Mouse (Mus musculus) frontal cortex, adult (tissue): ENCODE measurements around the gene Klhdc1.

Experiments used
- ATAC-seq: cut with Nextera tagmentation; 2 replicates; pipeline ENCODE4 v1.9.2; 2017; ENCODE audit warnings: mild to moderate bottlenecking, moderate library complexity, mixed read lengths; ENCODE audit not compliant: low TSS enrichment

Klhdc1 gene

DNA sequence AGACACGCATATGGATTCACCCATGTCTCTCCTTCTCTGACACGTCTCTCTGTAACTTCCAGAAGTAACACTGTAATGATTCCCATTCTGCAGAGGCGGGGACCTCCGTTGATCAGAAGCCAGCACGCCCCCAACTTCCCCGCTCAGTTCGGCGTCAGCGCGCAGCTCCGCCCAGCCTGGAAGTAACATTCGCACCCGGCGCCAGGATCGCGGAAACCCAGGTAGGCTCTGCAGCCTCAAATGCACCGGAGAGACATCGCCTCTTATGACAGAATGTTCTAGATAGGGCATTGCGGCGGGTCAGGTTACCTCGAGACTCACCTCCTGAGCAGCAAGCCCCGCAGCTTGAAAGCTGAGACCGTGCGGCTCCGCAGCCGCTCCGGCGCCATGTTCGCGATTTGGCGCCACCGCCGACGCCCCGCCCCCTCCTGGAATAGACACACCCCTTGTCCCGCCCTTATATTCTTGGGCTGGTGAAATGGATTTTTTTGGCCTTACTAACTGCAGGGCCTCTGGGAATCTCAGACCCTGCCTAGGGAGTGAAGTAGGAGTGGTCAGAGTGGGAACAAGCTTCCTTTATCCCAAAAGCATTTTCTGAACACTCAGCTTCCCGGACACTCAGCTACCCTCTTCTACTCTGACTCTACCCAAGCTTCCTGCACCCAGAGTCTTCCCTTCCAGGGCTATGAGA, 13.1 kb upstream of the Klhdc1 start, which contains the start of gene Pole2:
Gene Pole2 (minus strand): TSS at position 420 of the 691 bp plus-strand sequence.
- peak; percentile 96 for ATAC-seq

DNA sequence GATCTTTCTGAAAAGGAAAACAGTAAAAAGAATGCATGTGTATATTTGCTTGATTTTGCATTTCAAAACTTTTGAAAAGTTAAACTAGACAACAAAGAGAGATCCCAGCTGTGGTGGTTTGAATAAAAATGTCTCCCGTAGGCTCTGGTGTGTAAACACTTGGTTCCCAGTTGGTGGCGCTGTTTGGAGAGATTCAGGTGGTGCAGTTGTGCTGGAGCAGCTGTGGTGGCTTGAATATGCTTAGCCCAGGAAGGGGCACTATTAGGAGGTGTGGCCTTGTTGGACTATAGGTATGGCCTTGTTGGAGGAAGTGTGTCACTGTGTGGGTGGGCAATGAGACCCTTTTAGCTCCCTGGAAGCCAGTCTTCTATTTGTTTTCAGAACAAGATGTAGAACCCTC, 11.7 kb upstream of the Klhdc1 start:
- no peak for ATAC-seq

- no peak for ATAC-seq
Observed at GRCm38 (mm10) chr12:69235782-69236181, 5.2 kb upstream of the Klhdc1 start.

DNA sequence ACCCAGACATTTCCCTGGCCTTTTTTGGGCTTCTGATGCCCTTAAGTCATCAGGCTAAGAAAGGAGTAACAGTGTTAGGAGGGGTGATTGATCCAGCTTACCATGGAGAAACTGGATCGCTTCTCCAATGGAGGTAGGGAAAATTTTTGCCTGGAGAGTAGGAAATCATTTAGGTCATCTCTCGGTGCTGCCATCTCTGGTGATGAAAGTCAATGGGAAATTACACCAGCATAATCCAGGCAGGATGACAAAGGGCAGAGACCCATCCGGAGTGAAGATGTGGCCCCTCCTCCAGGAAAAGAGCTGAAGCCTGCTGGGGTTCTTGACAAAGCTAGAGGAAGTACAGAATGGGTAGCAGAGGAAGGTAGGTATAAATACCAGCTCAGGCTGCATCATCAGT, 2.7 kb upstream of the Klhdc1 start:
- no peak for ATAC-seq

GRCm38 (mm10) chr12:69241405-69241770, 412 bp downstream of the Klhdc1 start:
- ATAC-seq: peak; percentile 29

DNA sequence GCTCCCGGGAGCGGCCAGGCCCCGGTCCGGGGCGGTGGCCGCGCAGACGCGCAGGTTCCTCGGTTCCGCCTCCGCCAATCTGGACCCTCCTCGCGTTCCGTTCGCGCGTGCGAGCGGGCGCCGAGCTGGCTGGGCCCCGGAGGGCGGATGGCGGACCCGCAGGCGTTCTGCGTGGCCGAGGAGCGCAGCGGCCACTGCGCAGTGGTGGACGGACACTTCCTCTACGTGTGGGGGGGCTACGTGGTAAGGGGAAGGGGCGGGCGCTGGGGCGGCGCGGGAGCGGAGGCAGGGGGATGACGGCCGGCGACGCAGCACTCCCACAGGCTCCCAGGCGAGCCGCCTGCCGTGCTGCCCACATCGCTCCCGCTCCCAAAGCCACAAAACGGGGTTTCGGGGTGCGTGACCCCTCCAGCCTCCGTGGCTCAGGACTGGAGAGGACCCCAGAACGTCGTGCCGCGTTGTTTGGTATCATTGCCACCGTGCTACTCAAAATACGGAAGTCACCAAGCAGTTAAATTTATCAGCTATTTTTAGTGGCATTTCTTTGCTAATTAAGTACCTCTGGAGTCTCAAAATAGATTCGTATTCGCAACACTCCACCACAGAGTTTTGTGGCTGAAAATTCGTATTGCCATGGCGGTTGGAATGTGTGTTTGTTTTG, 925 bp downstream of the Klhdc1 start:
- ATAC-seq: peak; percentile 87

GRCm38 (mm10) chr12:69249766-69250165, 8.8 kb downstream of the Klhdc1 start:
- no peak for ATAC-seq

DNA sequence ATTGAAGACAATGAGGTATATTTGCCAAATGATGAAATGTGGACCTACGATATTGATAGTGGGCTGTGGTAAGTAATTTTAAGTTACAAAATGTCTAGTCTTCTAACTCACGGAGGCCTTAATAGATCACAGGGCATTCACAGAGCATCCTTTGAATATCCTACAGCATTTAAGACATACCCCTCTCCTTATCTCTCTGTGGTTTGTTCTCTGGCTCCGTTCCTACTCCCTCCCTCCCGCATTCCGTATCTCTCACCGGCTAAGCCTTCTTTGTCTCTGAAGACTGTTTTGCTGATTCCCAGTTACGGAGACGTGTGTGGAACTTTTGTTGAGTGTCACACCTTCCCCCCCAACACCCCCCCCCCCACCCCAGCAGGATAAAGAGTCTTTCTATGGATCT, 9.8 kb downstream of the Klhdc1 start:
- ATAC-seq: no peak

DNA sequence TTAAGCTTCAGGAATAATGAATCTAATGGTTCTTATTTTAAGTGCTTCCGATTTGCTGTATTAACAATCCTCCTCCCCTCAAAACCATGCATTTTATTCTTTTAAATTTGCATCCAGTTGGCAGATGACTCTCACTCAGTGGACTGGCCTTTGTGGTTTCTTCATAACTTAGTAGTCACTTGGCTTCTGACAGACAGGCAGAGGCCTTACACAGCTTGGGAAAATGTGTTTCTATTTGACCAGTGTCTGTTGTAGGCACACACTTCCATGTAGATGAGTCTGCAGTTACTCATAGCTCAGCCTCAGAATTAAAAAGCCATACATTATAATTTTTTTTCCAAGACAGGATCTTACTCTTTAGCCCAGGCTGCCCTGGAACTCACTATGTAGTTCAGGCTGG, 12.8 kb downstream of the Klhdc1 start:
- ATAC-seq: no peak

- ATAC-seq: no peak
Observed at GRCm38 (mm10) chr12:69257836-69258235, 16.9 kb downstream of the Klhdc1 start.

DNA sequence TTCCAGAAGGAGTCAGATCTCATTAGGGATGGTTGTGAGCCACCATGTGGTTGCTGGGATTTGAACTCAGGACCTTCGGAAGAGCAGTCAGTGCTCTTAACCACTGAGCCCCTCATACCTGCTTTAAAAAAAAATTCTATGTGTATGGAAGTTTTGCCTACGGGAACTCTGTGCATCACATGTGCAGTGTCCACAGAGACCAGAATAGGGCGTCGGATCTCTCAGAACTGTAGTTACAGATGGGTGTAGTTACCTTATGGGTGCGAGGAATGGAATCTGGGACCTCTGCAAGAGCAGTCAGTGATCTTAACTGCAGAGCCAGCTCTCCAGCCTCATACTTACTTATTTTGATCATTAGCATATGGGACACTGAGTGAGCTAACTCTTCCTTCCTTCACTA, 21.3 kb downstream of the Klhdc1 start:
- ATAC-seq: no peak

- no peak for ATAC-seq
Observed at GRCm38 (mm10) chr12:69265031-69265430, 24.1 kb downstream of the Klhdc1 start.

- ATAC-seq: peak; percentile 62; the same call in 1 of the 2 replicates
Observed at GRCm38 (mm10) chr12:69267956-69268632, 27.1 kb downstream of the Klhdc1 start.

DNA sequence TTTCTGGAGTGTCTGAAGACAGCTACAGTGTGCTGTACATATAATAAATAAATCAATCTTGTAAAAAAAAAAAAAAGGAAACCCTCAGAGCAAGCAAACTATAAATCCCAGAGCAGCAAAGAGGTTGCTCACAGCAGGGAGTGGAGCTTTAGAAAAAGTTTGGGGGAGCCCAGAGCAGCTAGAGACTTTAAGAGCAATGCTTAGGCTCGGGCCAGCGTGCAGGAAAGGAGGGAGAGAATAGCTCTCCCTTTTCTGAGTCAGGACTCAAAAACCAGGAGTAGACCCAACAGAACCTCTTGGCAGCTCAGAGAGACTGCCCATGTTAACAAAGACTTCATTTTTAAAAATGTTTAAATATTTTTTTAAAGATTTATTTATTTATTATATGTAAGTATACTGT, 28.0 kb downstream of the Klhdc1 start:
- no peak for ATAC-seq

DNA sequence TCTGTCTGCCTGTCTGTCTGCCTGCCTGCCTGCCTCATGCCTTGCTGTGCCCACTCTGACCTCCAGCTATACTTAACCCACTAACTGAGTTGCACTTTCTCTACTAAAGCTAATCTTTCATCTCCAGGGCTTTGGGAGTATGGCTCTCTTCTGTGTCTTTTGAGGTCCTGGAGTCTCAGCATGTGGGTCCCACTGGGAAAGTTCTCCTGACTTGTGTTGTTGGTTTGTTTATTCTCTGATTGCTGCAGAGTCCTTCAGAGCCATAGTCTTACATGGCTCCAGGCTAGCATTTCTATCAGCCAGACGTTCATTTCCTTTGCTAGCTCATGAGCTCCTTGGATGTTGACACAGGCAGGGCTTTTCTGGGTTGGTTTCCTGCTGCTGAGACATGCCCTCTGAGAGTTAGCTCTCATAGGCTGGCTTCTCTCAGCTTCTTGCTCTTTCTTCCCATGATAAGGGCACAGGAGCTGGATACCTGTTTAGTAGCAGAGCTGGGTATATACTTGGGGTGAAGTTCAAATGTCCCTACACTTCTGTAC, 39.0 kb downstream of the Klhdc1 start:
- ATAC-seq: no peak

GRCm38 (mm10) chr12:69280915-69281314, 39.9 kb downstream of the Klhdc1 start:
- no peak for ATAC-seq

DNA sequence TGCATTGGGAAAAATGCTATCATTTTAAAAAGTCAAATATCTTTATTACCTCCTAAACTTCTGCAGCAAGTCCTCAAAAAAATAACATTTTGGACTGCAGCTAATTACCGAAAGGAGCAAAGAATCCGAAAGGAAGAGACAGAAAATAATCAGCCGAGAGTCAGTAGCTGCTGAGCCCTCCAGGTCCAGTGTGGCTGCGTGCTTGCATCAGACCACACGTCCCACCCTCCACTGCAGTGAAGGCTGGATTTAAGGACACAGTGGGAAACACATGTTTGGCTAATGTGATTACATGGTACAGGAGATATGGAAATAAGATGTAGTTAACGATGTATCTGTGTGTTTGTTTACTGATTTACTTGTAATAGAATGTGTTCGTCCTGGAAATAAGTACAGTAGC, 42.2 kb downstream of the Klhdc1 start:
- no peak for ATAC-seq

GRCm38 (mm10) chr12:69287535-69287934, 46.6 kb downstream of the Klhdc1 start:
- ATAC-seq: no peak

GRCm38 (mm10) chr12:69288699-69289098, 47.7 kb downstream of the Klhdc1 start:
- no peak for ATAC-seq

DNA sequence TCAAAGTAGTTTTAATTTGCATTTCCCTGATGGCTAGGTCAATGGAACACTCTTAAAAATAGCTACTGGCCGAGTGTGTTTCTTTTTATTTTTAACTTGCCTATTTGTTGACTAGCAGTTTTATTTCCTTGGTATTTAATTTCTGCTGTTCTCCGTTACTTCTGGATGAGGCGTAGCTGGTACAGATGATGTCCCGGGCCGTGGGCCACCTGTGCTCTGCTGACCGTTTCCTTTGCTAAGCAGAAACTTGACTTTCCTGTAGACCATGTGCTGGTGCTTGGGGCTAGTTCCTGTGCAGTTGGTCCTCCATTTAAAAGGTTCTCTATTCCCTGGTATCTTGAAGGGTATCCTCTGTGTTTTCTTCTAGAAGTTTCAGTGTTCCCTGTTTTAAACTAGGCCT, 51.4 kb downstream of the Klhdc1 start:
- no peak for ATAC-seq

GRCm38 (mm10) chr12:69293815-69294214, 52.8 kb downstream of the Klhdc1 start:
- ATAC-seq: no peak

DNA sequence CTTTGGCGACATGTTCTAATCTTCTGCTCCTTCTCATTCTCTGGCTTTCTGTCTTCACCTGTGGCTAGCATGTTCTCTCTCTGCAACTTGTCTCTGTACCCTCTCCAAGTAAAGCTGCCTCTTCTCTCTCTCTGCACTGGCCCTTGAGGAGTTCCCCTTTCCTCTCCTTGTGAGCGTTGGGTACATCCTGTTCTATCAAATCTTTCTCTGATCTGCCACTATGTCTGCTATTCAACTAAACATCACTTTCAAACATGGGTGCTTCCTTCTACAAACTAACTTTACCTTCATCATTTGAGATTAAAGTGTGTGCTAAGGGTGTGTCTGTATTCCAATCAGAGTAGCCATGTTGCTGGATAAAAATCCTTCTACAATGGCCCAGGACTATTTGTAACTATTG, 54.0 kb downstream of the Klhdc1 start:
- no peak for ATAC-seq

GRCm38 (mm10) chr12:69295651-69296050, 54.7 kb downstream of the Klhdc1 start:
- no peak for ATAC-seq
